Mouse (Mus musculus) midbrain, postnatal 0 days (tissue): ENCODE results near the gene Olfr574. TPM values are rescaled to one million over a fixed set of nuclear protein-coding genes. Genes with fewer than 3 reads are reported as not detected.

Experiments used
- ATAC-seq: fragments of 200-750 bp; cut with Nextera tagmentation; 2 replicates; pipeline ENCODE4 v1.8.0; 2017; ENCODE audit warnings: moderate number of reproducible peaks, mild to moderate bottlenecking, moderate TSS enrichment, moderate library complexity; ENCODE audit not compliant: low FRiP score
- DNase-seq: peaks from one replicate; pipeline ENCODE4 v3.0.0-alpha.2; 2015; ENCODE audit warnings: low spot score
- H3K27ac ChIP-seq: fragments of 300-500 bp; sonication (generic); 2 replicates; pipeline ENCODE4 v1.5.1; 2014; ENCODE audit warnings: low read depth, mild to moderate bottlenecking, low read length, mixed read lengths
- H3K27me3 ChIP-seq: fragments of 300-500 bp; sonication (generic); 2 replicates; pipeline ENCODE4 v1.6.1; 2014; ENCODE audit warnings: low read length, control low read depth, mixed read lengths; ENCODE audit not compliant: insufficient read depth
- H3K36me3 ChIP-seq: fragments of 300-500 bp; sonication (generic); 2 replicates; pipeline ENCODE4 v1.6.1; 2014; ENCODE audit warnings: low read length, control low read depth, mixed read lengths; ENCODE audit not compliant: insufficient read depth
- H3K4me1 ChIP-seq: fragments of 300-500 bp; sonication (generic); 2 replicates; pipeline ENCODE4 v1.6.1; 2014; ENCODE audit warnings: mild to moderate bottlenecking, control low read depth, antibody characterized with exemption, low read length, mixed read lengths; ENCODE audit not compliant: insufficient read depth
- H3K4me2 ChIP-seq: fragments of 300-500 bp; sonication (generic); 2 replicates; pipeline ENCODE4 v1.6.1; 2014; ENCODE audit warnings: low read depth, mild to moderate bottlenecking, low read length, mixed read lengths; ENCODE audit not compliant: poor library complexity, severe bottlenecking
- H3K4me3 ChIP-seq: fragments of 300-500 bp; sonication (generic); 2 replicates; pipeline ENCODE4 v1.5.1; 2014; ENCODE audit warnings: low read depth, mild to moderate bottlenecking, low read length, moderate library complexity
- H3K9ac ChIP-seq: fragments of 300-500 bp; sonication (generic); replicated peaks from 2 replicates; pipeline ENCODE4 v1.6.1; 2014; ENCODE audit warnings: mild to moderate bottlenecking, low read length, moderate library complexity, mixed read lengths; ENCODE audit not compliant: poor library complexity, severe bottlenecking
- H3K9me3 ChIP-seq: fragments of 300-500 bp; sonication (generic); 2 replicates; pipeline ENCODE4 v1.6.1; 2016; ENCODE audit warnings: low read length, control low read depth
- CTCF ChIP-seq: IDR thresholded peaks from 2 replicates; pipeline ENCODE4 v1.5.1; 2016; ENCODE audit warnings: antibody characterized with exemption, mild to moderate bottlenecking
- WGBS: fragments of 180-500 bp; shearing (Covaris S2); extraction: QIAGEN DNeasy Blood & Tissue Kit; methylation state at CpG from one replicate; pipeline ENCODE4 v1.1.7; 2014; 5-methylcytosine and 5-hydroxymethylcytosine counted together
- polyA plus RNA-seq: library from polyadenylated mRNA; unstranded; fragments of >200 nt; fragmentation: Nextera tagmentation; extraction: Ambion mirVana; gene quantifications from 2 replicates; pipeline ENCODE4 v1.2.1, GENCODE M21; 2015
- total RNA-seq: library from RNA; depleted of rRNA; stranded (reverse); fragments of >200 nt; gene quantifications from 2 replicates; pipeline ENCODE4 v1.2.3, GENCODE M21; 2014

The Olfr574 gene
- total and polyA plus RNA-seq, 2 experiments from 2014 or later: not detected

GRCm38 (mm10) chr7:102927105-102927504, 21.2 kb upstream of the Olfr574 start:
- 73% methylated on average over 3 of the region's 3 CpGs for WGBS
- no peak overlapping the region for H3K9ac ChIP-seq
- no peak for TF ChIP-seq CTCF
- H3K4me2 ChIP-seq: no peak overlapping the region
- no peak overlapping the region for H3K4me3 ChIP-seq
- ATAC-seq (no peak), DNase-seq (no peak)
- no peaks in the 10 kb centered on the region for H3K9me3 ChIP-seq
- no peaks in the 10 kb centered on the region for H3K4me1 ChIP-seq
- no peak overlapping the region for H3K27ac ChIP-seq
- H3K27me3 ChIP-seq: no peaks in the 10 kb centered on the region
- H3K36me3 ChIP-seq: no peaks in the 10 kb centered on the region

DNA sequence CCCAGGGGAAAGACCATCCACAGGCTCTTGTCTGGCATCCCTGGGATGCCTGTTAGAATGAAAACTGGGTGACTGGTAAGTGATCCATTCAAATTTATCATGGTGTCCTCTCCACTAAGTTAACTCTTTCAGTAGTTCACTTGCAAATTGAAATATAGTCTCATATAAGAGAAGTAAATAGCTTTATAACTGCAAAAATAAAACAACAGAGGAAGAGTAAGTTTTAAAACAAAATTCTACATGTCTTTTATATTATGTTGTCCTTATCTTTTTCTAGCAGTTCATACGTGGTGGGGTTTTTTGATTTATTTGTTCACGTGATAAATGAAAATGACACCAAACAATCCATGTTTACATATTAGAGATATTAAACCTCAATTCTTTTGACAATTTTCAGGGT, 5.8 kb upstream of the Olfr574 start, which contains the start of gene Olfr573-ps1:
Gene Olfr573-ps1 (minus strand): TSS at position 101 of the 400 bp plus-strand sequence.
- DNase-seq (no peak), ATAC-seq (no peak)
- H3K4me1 ChIP-seq: no peaks in the 10 kb centered on the region
- no peaks in the 10 kb centered on the region for H3K9me3 ChIP-seq
- no peaks in the 10 kb centered on the region for H3K27me3 ChIP-seq
- no peak within 1 kb of the TSS for H3K4me3 ChIP-seq
- no peak for TF ChIP-seq CTCF
- H3K9ac ChIP-seq: no peak within 1 kb of the TSS
- no peak within 1 kb of the TSS for H3K27ac ChIP-seq
- H3K36me3 ChIP-seq: no peaks in the 10 kb centered on the region
- no peak within 1 kb of the TSS for H3K4me2 ChIP-seq
- WGBS: 96% methylated on average over 2 of the region's 2 CpGs

GRCm38 (mm10) chr7:102943417-102943816, 4.8 kb upstream of the Olfr574 start:
- WGBS: 97% methylated on average over 1 of the region's 1 CpGs
- no peaks in the 10 kb centered on the region for H3K36me3 ChIP-seq
- no peaks in the 10 kb centered on the region for H3K27me3 ChIP-seq
- DNase-seq: no peak
- H3K27ac ChIP-seq: no peak overlapping the region
- H3K9ac ChIP-seq: no peak overlapping the region
- H3K9me3 ChIP-seq: no peaks in the 10 kb centered on the region
- no peak overlapping the region for H3K4me2 ChIP-seq
- no peak for ATAC-seq
- no peak overlapping the region for H3K4me3 ChIP-seq
- H3K4me1 ChIP-seq: no peaks in the 10 kb centered on the region
- TF ChIP-seq CTCF: no peak

DNA sequence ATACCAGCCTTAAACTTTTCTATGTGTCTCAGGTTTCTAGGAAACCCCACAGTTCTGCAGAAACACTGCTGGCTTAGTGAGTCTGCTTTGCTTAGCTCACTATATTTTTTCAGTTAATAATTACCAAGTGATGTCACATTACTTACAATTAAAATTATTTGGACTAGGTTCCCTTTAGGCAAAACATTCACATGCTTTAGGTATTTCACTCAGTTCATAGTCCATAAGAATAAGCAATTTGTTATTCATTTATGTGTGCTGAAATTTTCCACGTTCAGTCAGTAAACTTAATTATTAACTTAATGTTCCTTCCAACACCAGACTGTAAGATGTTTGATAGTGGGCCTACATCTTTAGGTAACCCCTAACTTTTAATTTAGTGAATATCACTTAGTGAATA, 2.5 kb downstream of the Olfr574 start:
- TF ChIP-seq CTCF: no peak
- no peak for ATAC-seq
- 64% methylated on average over 1 of the region's 1 CpGs for WGBS

GRCm38 (mm10) chr7:102958137-102958536, 9.9 kb downstream of the Olfr574 start:
- no peak overlapping the region for H3K9ac ChIP-seq
- WGBS: 75% methylated on average over 3 of the region's 3 CpGs
- no peaks in the 10 kb centered on the region for H3K9me3 ChIP-seq
- no peaks in the 10 kb centered on the region for H3K4me1 ChIP-seq
- no peak overlapping the region for H3K27ac ChIP-seq
- ATAC-seq: no peak
- H3K4me3 ChIP-seq: no peak overlapping the region
- DNase-seq: no peak
- H3K27me3 ChIP-seq: no peaks in the 10 kb centered on the region
- no peak overlapping the region for H3K4me2 ChIP-seq
- no peak for TF ChIP-seq CTCF
- no peaks in the 10 kb centered on the region for H3K36me3 ChIP-seq

More for the DNA sequence above, 2.5 kb downstream of the Olfr574 start:
- Histone ChIP-seq H3K4me3 (no peak overlapping the region), H3K4me2 (no peak overlapping the region), H3K4me1 (no peaks in the 10 kb centered on the region), H3K36me3 (no peaks in the 10 kb centered on the region), H3K9me3 (no peaks in the 10 kb centered on the region), H3K9ac (no peak overlapping the region), H3K27me3 (no peaks in the 10 kb centered on the region), H3K27ac (no peak overlapping the region)
- no peak for DNase-seq

- H3K4me3 ChIP-seq: no peak within 1 kb of the TSS
- H3K9me3 ChIP-seq: no peaks in the 10 kb centered on the region
- TF ChIP-seq CTCF: no peak
- H3K36me3 ChIP-seq: no peaks in the 10 kb centered on the region
- no peak for ATAC-seq
- H3K27ac ChIP-seq: no peak within 1 kb of the TSS
- DNase-seq: no peak
- H3K4me1 ChIP-seq: no peaks in the 10 kb centered on the region
- H3K4me2 ChIP-seq: no peak within 1 kb of the TSS
- H3K27me3 ChIP-seq: no peaks in the 10 kb centered on the region
- H3K9ac ChIP-seq: no peak within 1 kb of the TSS
- WGBS: 69% methylated on average over 1 of the region's 1 CpGs
These were observed 10.3 kb downstream of the Olfr574 start, which contains the start of gene Olfr575 for GRCm38 (mm10) chr7:102958593-102958992. Olfr575 (minus strand) TSS chr7:102958775.
